9 mouse cellular contexts compared by ENCODE assay signal in genomic region chr1:87035532-87036161, GRCm38 (mm10). TPM values are rescaled to one million over a fixed set of nuclear protein-coding genes. Genes with fewer than 3 reads are reported as not detected.
DNase-seq lines count a peak whose midpoint lies in the region; ATAC-seq and TF ChIP-seq lines count a peak whose summit lies in the region.
"Had no signal": no experiment of that assay in that cellular context is flagged by ENCODE, and none has a peak within 500 bp of the region (broad histone marks: within the 10 kb centered on the region; RNA-seq: fewer than 3 reads in every experiment).

No protein-coding gene starts in this region.

- TF ChIP-seq CTCF in spleen, adult 2 months (IDR thresholded peaks at IDR 0.05; ENCODE audit: extremely low read depth, insufficient read depth, insufficient read length, insufficient replicate concordance): no peak
- TF ChIP-seq CTCF in forebrain, postnatal 0 days (IDR thresholded peaks at IDR 0.05; ENCODE audit: low read depth): no peak

- H3K4me1 ChIP-seq in spleen, adult 2 months (ENCODE audit: control insufficient read depth, insufficient read depth, insufficient read length): 0 out of 2 replicates have a peak, but pooled peaks cover 6% of the 10 kb centered on the region
- no peaks in the 10 kb centered on the region for H3K4me1 ChIP-seq in forebrain, postnatal 0 days (ENCODE audit: insufficient read depth)
- peaks cover 18% of the 10 kb centered on the region; the same call in 1 of the 2 replicates for H3K4me1 ChIP-seq in hindbrain, embryonic 14.5 days (replicated peaks; ENCODE audit: control insufficient read depth, insufficient read depth, low read length)

- no peak for TF ChIP-seq POLR2A in spleen, adult 2 months (IDR thresholded peaks at IDR 0.05; ENCODE audit: low read depth, low read length)
- TF ChIP-seq POLR2A in myocyte (IDR thresholded peaks at IDR 0.05; ENCODE audit: insufficient read length, low read depth): no peak

- H3K27me3 ChIP-seq in spleen, adult 2 months (ENCODE audit: control insufficient read depth, insufficient read depth, low read length): no peaks in the 10 kb centered on the region
- H3K27me3 ChIP-seq in forebrain, postnatal 0 days (ENCODE audit: insufficient read depth, low read length): no peaks in the 10 kb centered on the region
- H3K27me3 ChIP-seq in hindbrain, embryonic 14.5 days (ENCODE audit: control insufficient read depth, insufficient read depth, low read length): no peaks in the 10 kb centered on the region
- H3K27me3 ChIP-seq in myocyte (ENCODE audit: control insufficient read depth, insufficient read depth, insufficient read length): no peaks in the 10 kb centered on the region

- DNase-seq in spleen, adult 2 months (ENCODE audit: low read depth in 1 of 2, low spot score in 2 of 2): no peak
- DNase-seq in spleen, postnatal 10 days (ENCODE audit: low spot score in 2 of 2): no peak
- DNase-seq in forebrain, postnatal 0 days: peak; percentile 25
- DNase-seq in hindbrain, embryonic 14.5 days (ENCODE audit: low spot score): peak; percentile 45
- peak; percentile 32 for DNase-seq in liver
- no peak for DNase-seq in B cell, adult 2 months
- DNase-seq in frontal cortex, postnatal 36 days (ENCODE audit: low spot score in 2 of 2): no peak

- H3ac ChIP-seq in myocyte (ENCODE audit: control insufficient read depth, insufficient read length): no peak overlapping the region

- no peaks in the 10 kb centered on the region for H3K9me3 ChIP-seq in forebrain, postnatal 0 days (ENCODE audit: low read length)
- no peaks in the 10 kb centered on the region for H3K9me3 ChIP-seq in hindbrain, embryonic 14.5 days (ENCODE audit: control insufficient read depth, low read length)
- H3K9me3 ChIP-seq: G1E had no signal

- peak; percentile 81 for ATAC-seq in forebrain, postnatal 0 days
- peak; percentile 67 for ATAC-seq in hindbrain, embryonic 14.5 days (ENCODE audit: low FRiP score)

- H3K4me2 ChIP-seq in forebrain, postnatal 0 days (ENCODE audit: low read depth): no peak overlapping the region
- H3K4me2 ChIP-seq in hindbrain, embryonic 14.5 days (replicated peaks): no peak overlapping the region
- peak overlapping the region; percentile 10 for H3K4me2 ChIP-seq in myocyte (ENCODE audit: low read depth)

- H3K9ac ChIP-seq in forebrain, postnatal 0 days: peak overlapping the region; percentile 18; the same call in 1 of the 2 replicates
- no peak overlapping the region for H3K9ac ChIP-seq in hindbrain, embryonic 14.5 days

- 40% methylated on average over 4 of the region's 4 CpGs for WGBS in spleen, adult 2 months
- WGBS in forebrain, postnatal 0 days: 15% methylated on average over 4 of the region's 4 CpGs
- WGBS in hindbrain, embryonic 14.5 days: 4% methylated on average over 4 of the region's 4 CpGs

- H3K4me3 ChIP-seq in spleen, adult 2 months (ENCODE audit: extremely low read depth, insufficient read depth, insufficient read length): no peak overlapping the region
- H3K4me3 ChIP-seq in forebrain, postnatal 0 days (ENCODE audit: low read depth, low read length): no peak overlapping the region
- no peak overlapping the region for H3K4me3 ChIP-seq in hindbrain, embryonic 14.5 days (replicated peaks; ENCODE audit: low read length)
- H3K4me3 ChIP-seq in myocyte: no peak overlapping the region

- peak overlapping the region; percentile 40 for H3K27ac ChIP-seq in spleen, adult 2 months (ENCODE audit: insufficient read depth, low read length)
- H3K27ac ChIP-seq in forebrain, postnatal 0 days (ENCODE audit: low read depth, low read length): no peak overlapping the region
- peak overlapping the region; percentile 73 for H3K27ac ChIP-seq in hindbrain, embryonic 14.5 days

- H3K79me2 ChIP-seq in myocyte (ENCODE audit: control insufficient read depth, insufficient read depth): no peaks in the 10 kb centered on the region

- H3K36me3 ChIP-seq in spleen, adult 2 months (ENCODE audit: control insufficient read depth, insufficient read depth, low read length): no peaks in the 10 kb centered on the region
- no peaks in the 10 kb centered on the region for H3K36me3 ChIP-seq in forebrain, postnatal 0 days (ENCODE audit: insufficient read depth)
- H3K36me3 ChIP-seq in hindbrain, embryonic 14.5 days (replicated peaks; ENCODE audit: control insufficient read depth, insufficient read depth): no peaks in the 10 kb centered on the region
- H3K36me3 ChIP-seq in myocyte (ENCODE audit: control insufficient read depth, insufficient read depth): no peaks in the 10 kb centered on the region

TF ChIP-seq in myocyte, 11 proteins besides CTCF, POLR2A, EP300 and RAD21:
- TF ChIP-seq POLR2AphosphoS2 (IDR thresholded peaks at IDR 0.05; ENCODE audit: insufficient read length, low read depth): no peak
- TF ChIP-seq TCF3 (IDR thresholded peaks at IDR 0.05; ENCODE audit: insufficient read length, low read depth): no peak
- no peak for TF ChIP-seq USF1 (IDR thresholded peaks at IDR 0.05; ENCODE audit: low read depth)
- TF ChIP-seq CEBPB (IDR thresholded peaks at IDR 0.05; ENCODE audit: insufficient read depth, poor library complexity, severe bottlenecking): no peak
- no peak for TF ChIP-seq TCF12 (IDR thresholded peaks at IDR 0.05; ENCODE audit: insufficient read depth, poor library complexity, severe bottlenecking)
- no peak for TF ChIP-seq E2F4 (IDR thresholded peaks at IDR 0.05; ENCODE audit: insufficient read depth)
- TF ChIP-seq SRF (IDR thresholded peaks at IDR 0.05; ENCODE audit: control insufficient read depth, insufficient read length, low read depth): no peak
- TF ChIP-seq MYOG (IDR thresholded peaks at IDR 0.05; ENCODE audit: control insufficient read depth in 1 of 3, insufficient read depth in 1 of 3, insufficient read length in 2 of 3, low read depth in 2 of 3): no peak
- no peak for TF ChIP-seq REST (IDR thresholded peaks at IDR 0.05; ENCODE audit: insufficient read depth, insufficient read length)
- TF ChIP-seq MYOD1 (IDR thresholded peaks at IDR 0.05; ENCODE audit: control insufficient read depth in 1 of 3, insufficient read length in 2 of 3, low read depth in 2 of 3): no peak

RNA-seq across cellular contexts. Expression of gene Alppl2, which starts 54.1 kb away (rescaled TPM):
- polyA plus RNA-seq in spleen, adult 2 months (2012; rRNA removed): not detected in 2 replicates
- not detected in 2 replicates for total RNA-seq in forebrain, postnatal 0 days (2014; rRNA removed)
- polyA plus RNA-seq in forebrain, postnatal 0 days (2015; fragmentation: Nextera tagmentation; extraction: Ambion mirVana): not detected in 2 replicates
- polyA plus RNA-seq in hindbrain, embryonic 14.5 days (2014; fragmentation: Nextera tagmentation; extraction: Ambion mirVana): not detected in 2 replicates
- not detected for polyA plus RNA-seq in myocyte (2012; fragmentation: generic; extraction: Trizol)
- total RNA-seq: G1E had no signal
- polyA plus RNA-seq: G1E had no signal

Comparison
In these comparisons a context has a peak if more than half of its experiments do, and no peak if none do; other contexts are left out.
1. DNase-seq: peak in forebrain, postnatal 0 days (single experiment), hindbrain, embryonic 14.5 days (single experiment) and liver (single experiment); none in spleen, adult 2 months (0 of 2), spleen, postnatal 10 days (0 of 2), B cell, adult 2 months (0 of 2) and frontal cortex, postnatal 36 days (0 of 2).